Mouse (Mus musculus) lung, embryonic 16.5 days (tissue): ENCODE measurements around the gene Iqcj. TPM values are rescaled to one million over a fixed set of nuclear protein-coding genes. Genes with fewer than 3 reads are reported as not detected.

ENCODE experiments used
- ATAC-seq: fragments of 200-750 bp; cut with Nextera tagmentation; 2 replicates; pipeline ENCODE4 v1.8.0; 2017; ENCODE audit warnings: low read depth, mild to moderate bottlenecking, moderate library complexity
- H3K27ac ChIP-seq: fragments of 300-500 bp; sonication (generic); 2 replicates; pipeline ENCODE4 v1.5.1; 2014; ENCODE audit warnings: mild to moderate bottlenecking, control low read depth, low read length
- H3K27me3 ChIP-seq: fragments of 300-500 bp; sonication (generic); 2 replicates; pipeline ENCODE4 v1.6.1; 2014; ENCODE audit warnings: low read depth, low read length, mixed read lengths; ENCODE audit not compliant: control insufficient read depth, insufficient read depth
- H3K36me3 ChIP-seq: fragments of 300-500 bp; sonication (generic); 2 replicates; pipeline ENCODE4 v1.6.1; 2014; ENCODE audit warnings: low read length; ENCODE audit not compliant: control insufficient read depth, insufficient read depth
- H3K4me1 ChIP-seq: fragments of 300-500 bp; sonication (generic); replicated peaks from 2 replicates; pipeline ENCODE4 v1.6.1; 2014; ENCODE audit warnings: low read length, mixed read lengths; ENCODE audit not compliant: control insufficient read depth, insufficient read depth
- H3K4me2 ChIP-seq: fragments of 300-500 bp; sonication (generic); 2 replicates; pipeline ENCODE4 v1.6.1; 2014; ENCODE audit warnings: low read depth, low read length, control low read depth
- H3K4me3 ChIP-seq: fragments of 300-500 bp; sonication (generic); 2 replicates; pipeline ENCODE4 v1.5.1; 2014; ENCODE audit warnings: mild to moderate bottlenecking, low read length, control low read depth
- H3K9ac ChIP-seq: fragments of 300-500 bp; sonication (generic); 2 replicates; pipeline ENCODE4 v1.6.1; 2014; ENCODE audit warnings: low read length, control low read depth
- H3K9me3 ChIP-seq: fragments of 300-500 bp; sonication (generic); 2 replicates; pipeline ENCODE4 v1.6.1; 2016; ENCODE audit warnings: low read length; ENCODE audit not compliant: control insufficient read depth
- WGBS: fragments of 180-500 bp; shearing (Covaris S2); extraction: QIAGEN DNeasy Blood & Tissue Kit; methylation state at CpG from one replicate; pipeline ENCODE4 v1.1.7; 2014; 5-methylcytosine and 5-hydroxymethylcytosine counted together
- polyA plus RNA-seq: library from polyadenylated mRNA; unstranded; fragments of >200 nt; fragmentation: Nextera tagmentation; extraction: Ambion mirVana; gene quantifications from 2 replicates; pipeline ENCODE4 v1.2.1, GENCODE M21; 2015

The Iqcj gene
- polyA plus RNA-seq, 1 experiment from 2014 or later: not detected

- no peaks in the 10 kb centered on the region for H3K9me3 ChIP-seq
- H3K36me3 ChIP-seq: no peaks in the 10 kb centered on the region
- H3K4me3 ChIP-seq: no peak overlapping the region
- H3K27ac ChIP-seq: no peak overlapping the region
- 81% methylated on average over 2 of the region's 2 CpGs for WGBS
- no peaks in the 10 kb centered on the region for H3K27me3 ChIP-seq
- no peak overlapping the region for H3K9ac ChIP-seq
- ATAC-seq: no peak
- H3K4me1 ChIP-seq: no peaks in the 10 kb centered on the region
- no peak overlapping the region for H3K4me2 ChIP-seq
Observed at GRCm38 (mm10) chr3:67974340-67974998, 82.4 kb downstream of the Iqcj start.

DNA sequence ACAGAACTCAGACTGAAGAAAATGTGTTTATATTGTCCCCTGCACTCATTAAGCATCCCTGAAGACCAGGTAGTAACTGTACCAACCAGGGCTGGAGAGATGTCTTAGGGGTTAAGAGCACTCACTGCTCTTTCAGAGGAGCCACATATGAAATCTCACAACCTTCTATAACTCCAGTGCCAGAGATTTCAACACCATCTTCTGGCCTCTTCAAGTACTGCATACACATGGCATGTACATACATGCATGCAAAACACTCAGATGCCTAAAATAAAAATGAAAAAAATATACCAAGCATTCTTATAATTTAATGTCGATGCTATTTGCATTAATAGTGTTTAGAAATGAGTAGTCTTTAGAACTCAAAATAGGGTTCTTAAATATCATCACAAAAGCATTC, 88.0 kb downstream of the Iqcj start:
- Histone ChIP-seq H3K9me3 (no peaks in the 10 kb centered on the region), H3K9ac (no peak overlapping the region), H3K4me1 (no peaks in the 10 kb centered on the region), H3K27me3 (no peaks in the 10 kb centered on the region), H3K4me3 (no peak overlapping the region), H3K36me3 (no peaks in the 10 kb centered on the region), H3K4me2 (no peak overlapping the region), H3K27ac (no peak overlapping the region)
- no peak for ATAC-seq
- 77% methylated on average over 1 of the region's 1 CpGs for WGBS

DNA sequence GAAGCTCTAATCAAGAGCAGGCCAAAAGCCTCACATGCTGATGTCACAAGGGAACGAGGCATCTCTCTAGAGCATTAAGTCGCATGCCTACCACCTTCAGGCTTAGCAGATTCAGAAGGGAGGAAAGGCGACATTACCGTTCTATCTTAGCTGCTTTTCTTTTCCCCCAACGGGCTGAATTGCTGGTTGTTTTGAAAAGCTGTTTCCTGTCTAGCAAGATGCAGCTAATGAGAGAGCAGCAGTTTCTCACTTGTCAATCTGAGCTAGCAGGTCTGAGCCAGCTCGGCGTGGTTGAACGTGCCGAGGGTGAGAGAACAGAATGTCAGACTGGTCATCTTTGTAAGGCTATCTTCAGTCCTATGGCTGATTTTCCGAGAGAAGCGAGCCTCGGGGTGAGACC, 91.3 kb downstream of the Iqcj start:
- WGBS: 33% methylated on average over 12 of the region's 12 CpGs
- ATAC-seq: no peak
- H3K4me2 ChIP-seq: no peak overlapping the region

GRCm38 (mm10) chr3:68002415-68002814, 110.4 kb downstream of the Iqcj start:
- no peaks in the 10 kb centered on the region for H3K27me3 ChIP-seq
- 67% methylated on average over 4 of the region's 4 CpGs for WGBS
- H3K27ac ChIP-seq: no peak overlapping the region
- H3K9ac ChIP-seq: no peak overlapping the region
- no peaks in the 10 kb centered on the region for H3K4me1 ChIP-seq
- no peaks in the 10 kb centered on the region for H3K36me3 ChIP-seq
- ATAC-seq: peak; percentile 73; the same call in 1 of the 2 replicates
- H3K9me3 ChIP-seq: no peaks in the 10 kb centered on the region
- H3K4me2 ChIP-seq: no peak overlapping the region
- no peak overlapping the region for H3K4me3 ChIP-seq

More for the DNA sequence above, 91.3 kb downstream of the Iqcj start:
- Histone ChIP-seq H3K27ac (no peak overlapping the region), H3K9me3 (no peaks in the 10 kb centered on the region), H3K9ac (no peak overlapping the region), H3K4me1 (no peaks in the 10 kb centered on the region), H3K4me3 (no peak overlapping the region), H3K27me3 (no peaks in the 10 kb centered on the region), H3K36me3 (no peaks in the 10 kb centered on the region)

DNA sequence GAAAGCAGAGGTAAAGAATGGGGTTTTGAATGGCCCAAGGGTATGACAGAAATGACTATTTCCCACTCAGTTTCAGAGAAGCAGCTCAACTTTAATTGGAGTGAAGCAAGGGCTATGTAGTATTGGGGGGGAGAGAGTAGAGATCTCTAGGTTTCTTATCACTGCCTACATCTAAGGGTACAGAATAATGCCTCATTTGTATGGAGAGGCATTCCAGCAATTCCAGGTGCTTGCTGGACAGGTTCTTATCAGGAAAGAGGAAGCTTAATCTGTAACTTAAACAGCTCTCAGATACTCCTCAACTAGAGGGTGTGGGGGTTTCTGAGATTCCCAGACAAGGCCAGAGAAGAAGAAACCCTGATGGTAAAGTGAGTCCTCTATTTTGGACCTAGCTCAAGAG, 120.3 kb downstream of the Iqcj start:
- Histone ChIP-seq H3K27me3 (no peaks in the 10 kb centered on the region), H3K4me3 (no peak overlapping the region), H3K27ac (peak overlapping the region; percentile 36; the same call in 1 of the 2 replicates), H3K36me3 (no peaks in the 10 kb centered on the region), H3K9me3 (no peaks in the 10 kb centered on the region), H3K9ac (no peak overlapping the region), H3K4me1 (no peaks in the 10 kb centered on the region), H3K4me2 (no peak overlapping the region)
- peak; percentile 93 for ATAC-seq

DNA sequence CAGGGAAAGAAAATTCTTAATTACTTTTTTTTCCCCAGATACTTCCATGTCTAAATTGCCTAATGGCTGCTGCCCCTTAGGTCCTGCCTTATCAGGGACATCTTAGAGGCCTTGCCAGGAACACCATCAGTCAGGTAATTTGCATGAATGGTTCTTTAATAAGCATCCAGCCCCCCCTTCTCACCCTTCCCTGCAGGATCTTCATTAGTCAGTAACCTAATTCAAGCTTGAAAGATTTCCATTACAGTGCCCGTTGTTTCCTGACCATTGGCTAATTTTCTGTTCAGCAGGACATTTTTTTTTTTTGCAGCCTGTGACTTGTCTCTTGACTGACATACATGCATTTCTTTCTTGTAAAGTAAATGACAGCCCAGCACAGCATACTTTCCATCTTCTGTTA, 123.8 kb downstream of the Iqcj start:
- Histone ChIP-seq H3K4me3 (no peak overlapping the region), H3K27ac (no peak overlapping the region), H3K4me1 (no peaks in the 10 kb centered on the region), H3K27me3 (no peaks in the 10 kb centered on the region), H3K36me3 (no peaks in the 10 kb centered on the region), H3K4me2 (no peak overlapping the region), H3K9me3 (no peaks in the 10 kb centered on the region), H3K9ac (no peak overlapping the region)
- 58% methylated on average over 1 of the region's 1 CpGs for WGBS
- no peak for ATAC-seq

- no peaks in the 10 kb centered on the region for H3K27me3 ChIP-seq
- ATAC-seq: no peak
- H3K27ac ChIP-seq: no peak overlapping the region
- no peak overlapping the region for H3K9ac ChIP-seq
- H3K9me3 ChIP-seq: no peaks in the 10 kb centered on the region
- no peak overlapping the region for H3K4me3 ChIP-seq
- H3K36me3 ChIP-seq: no peaks in the 10 kb centered on the region
- 57% methylated on average over 4 of the region's 4 CpGs for WGBS
- H3K4me1 ChIP-seq: no peaks in the 10 kb centered on the region
- no peak overlapping the region for H3K4me2 ChIP-seq
Observed at GRCm38 (mm10) chr3:68019401-68019800, 127.4 kb downstream of the Iqcj start.

- Histone ChIP-seq H3K4me2 (no peak overlapping the region), H3K4me1 (no peaks in the 10 kb centered on the region), H3K27me3 (no peaks in the 10 kb centered on the region), H3K36me3 (no peaks in the 10 kb centered on the region), H3K9me3 (no peaks in the 10 kb centered on the region), H3K4me3 (no peak overlapping the region), H3K27ac (no peak overlapping the region), H3K9ac (no peak overlapping the region)
- ATAC-seq: no peak
- 54% methylated on average over 3 of the region's 3 CpGs for WGBS
Observed at GRCm38 (mm10) chr3:68036097-68036496, 144.1 kb downstream of the Iqcj start.

DNA sequence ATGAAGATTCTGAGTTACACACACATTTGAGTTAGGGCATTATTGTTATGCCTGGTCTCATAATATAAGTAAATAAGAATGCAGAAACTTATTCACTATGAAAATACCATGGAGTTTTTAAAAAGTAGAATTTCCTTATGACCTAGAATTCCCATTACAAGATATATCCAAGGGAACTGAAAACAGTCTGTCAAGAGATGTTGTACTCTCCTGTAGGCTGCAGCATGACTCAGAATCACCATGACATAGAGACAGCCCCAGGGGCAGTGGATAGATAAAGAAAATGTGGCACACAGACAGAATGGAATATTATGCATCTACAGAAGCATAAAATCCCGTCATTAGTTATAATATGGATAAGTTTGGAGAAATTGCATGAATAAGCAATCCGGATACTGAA, 150.9 kb downstream of the Iqcj start:
- H3K9me3 ChIP-seq: no peaks in the 10 kb centered on the region
- 90% methylated on average over 2 of the region's 2 CpGs for WGBS
- no peak for ATAC-seq
- H3K4me1 ChIP-seq: no peaks in the 10 kb centered on the region
- no peak overlapping the region for H3K9ac ChIP-seq
- H3K36me3 ChIP-seq: no peaks in the 10 kb centered on the region
- H3K27ac ChIP-seq: no peak overlapping the region
- H3K4me3 ChIP-seq: no peak overlapping the region
- H3K27me3 ChIP-seq: no peaks in the 10 kb centered on the region
- H3K4me2 ChIP-seq: no peak overlapping the region
